9 mouse cellular contexts compared by ENCODE assay signal in the genomic region with DNA sequence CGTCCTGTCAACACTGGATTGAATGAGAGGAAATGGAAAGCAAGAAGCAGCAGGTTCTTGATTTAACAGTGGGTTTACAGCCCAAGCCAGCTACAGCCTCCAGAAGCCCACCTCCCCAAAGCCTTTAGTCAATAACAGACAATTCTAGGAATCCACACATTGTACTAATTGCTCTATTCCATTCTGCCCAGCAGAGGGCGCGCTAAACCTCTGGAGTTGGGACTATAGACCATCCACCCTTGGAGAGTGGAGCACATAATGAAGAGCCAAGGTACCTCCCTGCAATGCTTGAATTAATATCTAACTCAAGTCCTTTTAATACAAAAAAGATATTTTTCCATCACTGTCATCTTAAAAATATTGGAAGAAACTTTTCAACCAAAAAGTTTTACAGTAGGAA. TPM values are rescaled to one million over a fixed set of nuclear protein-coding genes. Genes with fewer than 3 reads are reported as not detected.
DNase-seq lines count a peak whose midpoint lies in the region; TF ChIP-seq lines count a peak whose summit lies in the region.
"Had no signal": no experiment of that assay in that cellular context is flagged by ENCODE, and none has a peak within 500 bp of the region (broad histone marks: within the 10 kb centered on the region; RNA-seq: fewer than 3 reads in every experiment).

No protein-coding gene starts in this region.

- 14% methylated on average over 3 of the region's 3 CpGs for WGBS in lung, adult 2 months

- no peak overlapping the region for H3K4me3 ChIP-seq in lung, adult 2 months (replicated peaks; ENCODE audit: extremely low read depth, low read depth, low read length)
- H3K4me3 ChIP-seq: lung, embryonic 15.5 days had no signal

- no peaks in the 10 kb centered on the region for H3K4me1 ChIP-seq in lung, adult 2 months (ENCODE audit: control insufficient read depth, insufficient read depth, low read length)
- H3K4me1 ChIP-seq: lung, embryonic 15.5 days had no signal

- TF ChIP-seq POLR2A in lung, adult 2 months (IDR thresholded peaks at IDR 0.05; ENCODE audit: borderline replicate concordance, extremely low read depth, low read depth, low read length), result no peak

- DNase-seq in adrenal gland, postnatal 10 days, result peak; percentile 44
- no peak for DNase-seq in adrenal gland, adult 2 months
- DNase-seq in lung, adult 2 months, result peak; percentile 12
- no peak for DNase-seq in lung, postnatal 4 days
- peak; percentile 9 for DNase-seq in c-Kit-positive CD71-positive TER-119-negative erythroid progenitor cells, embryonic 14.5 days (ENCODE audit: low read depth)
- peak; percentile 21 to 34 for DNase-seq in layer of hippocampus, adult 18-20 months (ENCODE audit: low spot score in 2 of 2)
- peak; percentile 4 for DNase-seq in retina, adult 2 months (ENCODE audit: low read depth, low spot score)
- no peak for DNase-seq in heart, adult 8-10 months (ENCODE audit: low spot score)

- peak; percentile 38; the same call in 1 of the 2 replicates for TF ChIP-seq CTCF in lung, adult 2 months (IDR thresholded peaks at IDR 0.05; ENCODE audit: insufficient read depth, low read length)

RNA-seq across cellular contexts. Expression of a gene that starts 23.0 kb away (rescaled TPM):
- total RNA-seq in adrenal gland, postnatal 10 days (2021), result not detected
- not detected for total RNA-seq in adrenal gland, adult 2 months (2021)
- not detected in 2 replicates for polyA plus RNA-seq in adrenal gland, adult 2 months (2012; rRNA removed)
- polyA plus RNA-seq in lung, adult 2 months (2012; rRNA removed), result 285 TPM in 1 of 2 replicates, not detected in the other
- total RNA-seq in layer of hippocampus, adult 18-20 months (2021), result not detected
- not detected for total RNA-seq in heart, adult 8-10 months (2022)
- polyA plus RNA-seq: lung, embryonic 15.5 days had no signal

RNA-seq across cellular contexts. Expression of a gene that starts 29.8 kb away (rescaled TPM):
- not detected for total RNA-seq in adrenal gland, postnatal 10 days (2021)
- not detected for total RNA-seq in adrenal gland, adult 2 months (2021)
- not detected in 2 replicates for polyA plus RNA-seq in adrenal gland, adult 2 months (2012; rRNA removed)
- 311 TPM in 1 of 2 replicates, not detected in the other for polyA plus RNA-seq in lung, adult 2 months (2012; rRNA removed)
- not detected for total RNA-seq in layer of hippocampus, adult 18-20 months (2021)
- not detected for total RNA-seq in heart, adult 8-10 months (2022)
- polyA plus RNA-seq: lung, embryonic 15.5 days had no signal

RNA-seq across cellular contexts. Expression of a gene that starts 33.0 kb away (rescaled TPM):
- not detected for total RNA-seq in adrenal gland, postnatal 10 days (2021)
- total RNA-seq in adrenal gland, adult 2 months (2021), result not detected
- polyA plus RNA-seq in adrenal gland, adult 2 months (2012; rRNA removed), result not detected in 2 replicates
- 4.0 TPM in 1 of 2 replicates, not detected in the other for polyA plus RNA-seq in lung, adult 2 months (2012; rRNA removed)
- not detected for total RNA-seq in layer of hippocampus, adult 18-20 months (2021)
- total RNA-seq in heart, adult 8-10 months (2022), result not detected
- polyA plus RNA-seq: lung, embryonic 15.5 days had no signal

RNA-seq across cellular contexts. Expression of a gene that starts 41.3 kb away (rescaled TPM):
- total RNA-seq in adrenal gland, postnatal 10 days (2021), result not detected
- total RNA-seq in adrenal gland, adult 2 months (2021), result not detected
- not detected in 2 replicates for polyA plus RNA-seq in adrenal gland, adult 2 months (2012; rRNA removed)
- 361 TPM in 1 of 2 replicates, not detected in the other for polyA plus RNA-seq in lung, adult 2 months (2012; rRNA removed)
- not detected for total RNA-seq in layer of hippocampus, adult 18-20 months (2021)
- not detected for total RNA-seq in heart, adult 8-10 months (2022)
- polyA plus RNA-seq: lung, embryonic 15.5 days had no signal

RNA-seq across cellular contexts. Expression of a gene that starts 51.9 kb away (rescaled TPM):
- not detected for total RNA-seq in adrenal gland, postnatal 10 days (2021)
- total RNA-seq in adrenal gland, adult 2 months (2021), result not detected
- polyA plus RNA-seq in adrenal gland, adult 2 months (2012; rRNA removed), result not detected in 2 replicates
- 20.4 TPM in 1 of 2 replicates, not detected in the other for polyA plus RNA-seq in lung, adult 2 months (2012; rRNA removed)
- total RNA-seq in layer of hippocampus, adult 18-20 months (2021), result not detected
- not detected for total RNA-seq in heart, adult 8-10 months (2022)
- polyA plus RNA-seq: lung, embryonic 15.5 days had no signal

Comparison
In these comparisons a context has a peak if more than half of its experiments do, and no peak if none do; other contexts are left out.
1. DNase-seq: peak in adrenal gland, postnatal 10 days (single experiment), lung, adult 2 months (single experiment), c-Kit-positive CD71-positive TER-119-negative erythroid progenitor cells, embryonic 14.5 days (single experiment), layer of hippocampus, adult 18-20 months (2 of 2) and retina, adult 2 months (single experiment); none in adrenal gland, adult 2 months (single experiment), lung, postnatal 4 days (0 of 2) and heart, adult 8-10 months (single experiment).